Mouse (Mus musculus) kidney, postnatal 0 days (tissue): ENCODE data around the gene Tmem131. TPM values are rescaled to one million over a fixed set of nuclear protein-coding genes. Genes with fewer than 3 reads are reported as not detected.

ENCODE experiments used
- ATAC-seq: fragments of 200-750 bp; cut with Nextera tagmentation; replicated peaks from 2 replicates; pipeline ENCODE4 v1.8.0; 2017; ENCODE audit warnings: low read depth, moderate number of reproducible peaks, moderate TSS enrichment, moderate library complexity; ENCODE audit not compliant: low FRiP score
- DNase-seq: peaks from one replicate; pipeline ENCODE4 v3.0.0-alpha.2; 2016; ENCODE audit warnings: low spot score
- H3K27ac ChIP-seq: fragments of 300-500 bp; sonication (generic); 2 replicates; pipeline ENCODE4 v1.5.1; 2014; ENCODE audit warnings: mild to moderate bottlenecking
- H3K27me3 ChIP-seq: fragments of 300-500 bp; sonication (generic); 2 replicates; pipeline ENCODE4 v1.6.1; 2014; ENCODE audit warnings: low read length, mixed read lengths; ENCODE audit not compliant: insufficient read depth
- H3K36me3 ChIP-seq: fragments of 300-500 bp; sonication (generic); 2 replicates; pipeline ENCODE4 v1.6.1; 2014; ENCODE audit warnings: low read length, mixed read lengths; ENCODE audit not compliant: insufficient read depth
- H3K4me1 ChIP-seq: fragments of 300-500 bp; sonication (generic); replicated peaks from 2 replicates; pipeline ENCODE4 v1.6.1; 2014; ENCODE audit warnings: antibody characterized with exemption, low read length, mixed read lengths; ENCODE audit not compliant: insufficient read depth
- H3K4me2 ChIP-seq: fragments of 300-500 bp; sonication (generic); 2 replicates; pipeline ENCODE4 v1.6.1; 2014; ENCODE audit warnings: mild to moderate bottlenecking, low read length, moderate library complexity, mixed read lengths
- H3K4me3 ChIP-seq: fragments of 300-500 bp; sonication (generic); replicated peaks from 2 replicates; pipeline ENCODE4 v1.5.1; 2014; ENCODE audit warnings: low read depth, low read length
- H3K9ac ChIP-seq: fragments of 300-500 bp; sonication (generic); 2 replicates; pipeline ENCODE4 v1.6.1; 2014; ENCODE audit warnings: low read depth, low read length
- H3K9me3 ChIP-seq: fragments of 300-500 bp; sonication (generic); replicated peaks from 2 replicates; pipeline ENCODE4 v1.6.1; 2016; ENCODE audit warnings: low read length, inconsistent platforms, mixed read lengths
- CTCF ChIP-seq: IDR thresholded peaks from 2 replicates; pipeline ENCODE4 v1.5.1; 2016; ENCODE audit warnings: antibody characterized with exemption, low read depth, mild to moderate bottlenecking, moderate library complexity
- WGBS: fragments of 180-500 bp; shearing (Covaris S2); extraction: QIAGEN DNeasy Blood & Tissue Kit; methylation state at CpG from one replicate; pipeline ENCODE4 v1.1.7; 2014; 5-methylcytosine and 5-hydroxymethylcytosine counted together
- polyA plus RNA-seq: library from polyadenylated mRNA; unstranded; fragments of >200 nt; fragmentation: Nextera tagmentation; extraction: Ambion mirVana; gene quantifications from 2 replicates; pipeline ENCODE4 v1.2.1, GENCODE M21; 2015

Gene Tmem131
- polyA plus RNA-seq, 1 experiment from 2014 or later: 9.0 TPM

GRCm38 (mm10) chr1:36807782-36808565 lies 135.5 kb downstream of the Tmem131 start:
- no peak overlapping the region for H3K4me3 ChIP-seq
- peaks cover 69% of the 10 kb centered on the region for H3K36me3 ChIP-seq
- TF ChIP-seq CTCF: no peak

DNA sequence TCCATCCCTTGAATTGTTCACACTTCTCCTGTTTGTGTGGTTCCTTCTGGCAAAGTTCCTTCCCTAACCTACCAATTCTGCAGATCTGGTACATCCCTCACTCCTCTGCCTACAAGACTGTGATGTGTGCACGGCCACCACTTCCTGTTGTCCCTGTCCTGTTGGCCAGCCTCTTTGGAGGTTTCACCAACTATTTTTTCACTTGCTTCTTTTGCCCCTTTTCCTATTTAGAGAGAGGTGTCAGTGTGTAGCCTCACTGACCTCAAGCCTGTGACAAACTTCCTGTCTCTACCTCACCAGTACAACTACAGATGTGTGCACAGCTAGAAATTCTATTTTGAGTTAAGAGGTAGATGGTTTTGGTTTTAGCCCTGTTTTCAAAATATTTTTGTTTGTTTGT lies 136.4 kb downstream of the Tmem131 start:
- no peak for ATAC-seq
- DNase-seq: no peak
- 81% methylated on average over 1 of the region's 1 CpGs for WGBS
- peaks cover 67% of the 10 kb centered on the region for H3K36me3 ChIP-seq
- no peaks in the 10 kb centered on the region for H3K27me3 ChIP-seq
- no peak for TF ChIP-seq CTCF
- no peaks in the 10 kb centered on the region for H3K9me3 ChIP-seq
- no peak overlapping the region for H3K4me3 ChIP-seq
- no peak overlapping the region for H3K9ac ChIP-seq
- H3K27ac ChIP-seq: no peak overlapping the region
- no peak overlapping the region for H3K4me2 ChIP-seq
- H3K4me1 ChIP-seq: no peaks in the 10 kb centered on the region

More at GRCm38 (mm10) chr1:36807782-36808565, 135.5 kb downstream of the Tmem131 start:
- Histone ChIP-seq H3K9ac (no peak overlapping the region), H3K27me3 (no peaks in the 10 kb centered on the region), H3K4me2 (no peak overlapping the region), H3K9me3 (no peaks in the 10 kb centered on the region), H3K27ac (no peak overlapping the region), H3K4me1 (no peaks in the 10 kb centered on the region)
- no peak for ATAC-seq
- DNase-seq: no peak
- 89% methylated on average over 14 of the region's 14 CpGs for WGBS

DNA sequence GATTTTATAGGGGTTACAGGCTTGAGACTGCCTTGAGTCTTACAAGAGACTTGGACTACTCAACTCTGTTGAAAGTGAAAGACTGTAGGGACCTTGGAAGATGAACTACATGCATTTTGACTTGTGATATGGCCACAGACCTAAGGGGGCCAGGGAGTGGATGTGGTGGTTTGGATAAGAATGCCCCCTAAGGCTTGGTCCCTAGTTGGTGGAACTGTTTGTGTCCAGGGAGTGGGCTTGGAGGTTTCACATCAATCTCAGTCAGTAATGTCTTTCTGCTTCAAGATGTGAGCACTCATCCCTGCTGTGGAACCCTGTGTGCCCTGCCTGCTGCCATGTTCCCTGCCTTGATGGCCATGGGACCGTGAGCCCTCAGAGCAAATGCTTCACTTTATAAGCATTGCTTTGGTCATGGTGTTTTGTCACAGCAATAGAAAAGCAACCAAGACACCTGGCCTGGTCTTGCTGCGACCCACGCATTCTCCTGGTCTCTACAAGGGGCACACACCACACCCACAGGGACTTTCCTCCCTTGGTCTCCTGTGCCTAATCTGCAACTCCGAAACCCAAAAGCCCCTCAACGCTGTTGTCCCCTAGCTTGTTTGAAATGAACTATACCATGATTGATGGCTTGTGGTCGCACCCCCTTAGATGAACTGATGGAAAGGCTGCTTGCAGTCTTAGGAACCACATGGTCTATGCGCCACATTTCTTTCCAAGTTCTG lies 137.1 kb downstream of the Tmem131 start:
- no peak overlapping the region for H3K9ac ChIP-seq
- H3K27me3 ChIP-seq: no peaks in the 10 kb centered on the region
- no peaks in the 10 kb centered on the region for H3K9me3 ChIP-seq
- TF ChIP-seq CTCF: no peak
- no peak for DNase-seq
- H3K27ac ChIP-seq: no peak overlapping the region
- no peak overlapping the region for H3K4me3 ChIP-seq
- peaks cover 64% of the 10 kb centered on the region for H3K36me3 ChIP-seq
- H3K4me2 ChIP-seq: no peak overlapping the region
- H3K4me1 ChIP-seq: no peaks in the 10 kb centered on the region
- ATAC-seq: no peak
- WGBS: 95% methylated on average over 7 of the region's 7 CpGs

GRCm38 (mm10) chr1:36804833-36805232 lies 138.6 kb downstream of the Tmem131 start:
- H3K4me3 ChIP-seq: no peak overlapping the region
- H3K4me1 ChIP-seq: no peaks in the 10 kb centered on the region
- ATAC-seq: no peak
- H3K9ac ChIP-seq: no peak overlapping the region
- no peak for TF ChIP-seq CTCF
- peaks cover 59% of the 10 kb centered on the region for H3K36me3 ChIP-seq
- no peak for DNase-seq
- no peaks in the 10 kb centered on the region for H3K9me3 ChIP-seq
- H3K27me3 ChIP-seq: no peaks in the 10 kb centered on the region
- no peak overlapping the region for H3K4me2 ChIP-seq
- WGBS: 93% methylated on average over 4 of the region's 4 CpGs
- no peak overlapping the region for H3K27ac ChIP-seq

DNA sequence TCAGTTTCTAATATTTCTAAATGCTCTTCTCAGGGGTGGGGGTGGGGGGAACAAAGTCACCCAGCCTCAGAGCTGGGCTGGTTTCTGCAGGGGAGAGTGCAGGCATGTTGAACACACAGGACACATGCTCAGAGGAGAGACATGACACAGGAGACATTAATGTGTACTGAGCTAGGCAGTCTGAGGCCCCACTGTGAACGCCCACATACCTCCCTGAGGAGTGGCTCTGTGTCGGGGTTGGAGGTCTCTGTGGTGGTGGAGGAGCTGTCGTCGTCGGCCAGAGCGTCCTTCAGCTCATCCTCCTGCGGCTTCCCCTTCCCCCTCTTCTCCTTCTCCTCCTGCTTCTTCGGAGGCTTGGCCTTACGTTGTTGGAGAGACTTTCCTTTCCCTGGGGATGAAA lies 139.2 kb downstream of the Tmem131 start:
- DNase-seq (no peak), ATAC-seq (no peak)
- H3K27me3 ChIP-seq: no peaks in the 10 kb centered on the region
- peaks cover 64% of the 10 kb centered on the region for H3K36me3 ChIP-seq
- no peak overlapping the region for H3K4me3 ChIP-seq
- no peak overlapping the region for H3K27ac ChIP-seq
- no peaks in the 10 kb centered on the region for H3K9me3 ChIP-seq
- no peaks in the 10 kb centered on the region for H3K4me1 ChIP-seq
- no peak overlapping the region for H3K4me2 ChIP-seq
- no peak overlapping the region for H3K9ac ChIP-seq
- WGBS: 74% methylated on average over 9 of the region's 9 CpGs
- no peak for TF ChIP-seq CTCF

- Histone ChIP-seq H3K27me3 (no peaks in the 10 kb centered on the region), H3K4me3 (no peak overlapping the region), H3K4me1 (no peaks in the 10 kb centered on the region), H3K9me3 (no peaks in the 10 kb centered on the region), H3K4me2 (no peak overlapping the region), H3K27ac (no peak overlapping the region), H3K9ac (no peak overlapping the region), H3K36me3 (peaks cover 68% of the 10 kb centered on the region)
- ATAC-seq: no peak
- WGBS: 66% methylated on average over 3 of the region's 3 CpGs
- DNase-seq: no peak
- no peak for TF ChIP-seq CTCF
Measured at GRCm38 (mm10) chr1:36800379-36801011, 143.0 kb downstream of the Tmem131 start.
